Mouse (Mus musculus) limb, embryonic 12.5 days (tissue): ENCODE results near the gene Tpst2. TPM values are rescaled to one million over a fixed set of nuclear protein-coding genes. Genes with fewer than 3 reads are reported as not detected.

Source experiments
- ATAC-seq: fragments of 200-750 bp; cut with Nextera tagmentation; 2 replicates; pipeline ENCODE4 v1.8.0; 2017; ENCODE audit warnings: low read depth, moderate TSS enrichment; ENCODE audit not compliant: insufficient number of reproducible peaks, insufficient read depth, low FRiP score, low TSS enrichment
- H3K27ac ChIP-seq: fragments of 300-500 bp; sonication (generic); 2 replicates; pipeline ENCODE4 v1.5.1; 2016; ENCODE audit warnings: mild to moderate bottlenecking, moderate library complexity
- H3K27me3 ChIP-seq: fragments of 300-500 bp; sonication (generic); 2 replicates; pipeline ENCODE4 v1.6.1; 2016; ENCODE audit warnings: mild to moderate bottlenecking, moderate library complexity
- H3K36me3 ChIP-seq: fragments of 300-500 bp; sonication (generic); 2 replicates; pipeline ENCODE4 v1.6.1; 2016; ENCODE audit warnings: mild to moderate bottlenecking, moderate library complexity
- H3K4me1 ChIP-seq: fragments of 300-500 bp; sonication (generic); replicated peaks from 2 replicates; pipeline ENCODE4 v1.6.1; 2016
- H3K4me2 ChIP-seq: fragments of 300-500 bp; sonication (generic); 2 replicates; pipeline ENCODE4 v1.6.1; 2016; ENCODE audit warnings: mild to moderate bottlenecking, moderate library complexity
- H3K4me3 ChIP-seq: fragments of 300-500 bp; sonication (generic); replicated peaks from 2 replicates; pipeline ENCODE4 v1.5.1; 2016; ENCODE audit warnings: mild to moderate bottlenecking
- H3K9ac ChIP-seq: fragments of 300-500 bp; sonication (generic); replicated peaks from 2 replicates; pipeline ENCODE4 v1.6.1; 2016; ENCODE audit warnings: mild to moderate bottlenecking, moderate library complexity
- H3K9me3 ChIP-seq: fragments of 300-500 bp; sonication (generic); 2 replicates; pipeline ENCODE4 v1.6.1; 2016; ENCODE audit warnings: mild to moderate bottlenecking, moderate library complexity
- WGBS: fragments of 180-500 bp; shearing (Covaris S2); methylation state at CpG from one replicate; pipeline ENCODE4 v1.1.7; 2016; 5-methylcytosine and 5-hydroxymethylcytosine counted together
- polyA plus RNA-seq: library from polyadenylated mRNA; unstranded; fragments of >200 nt; fragmentation: Nextera tagmentation; extraction: Ambion mirVana; gene quantifications from 2 replicates; pipeline ENCODE4 v1.2.1, GENCODE M21; 2016

Gene Tpst2
- polyA plus RNA-seq, 1 experiment from 2014 or later: 35.9 TPM

DNA sequence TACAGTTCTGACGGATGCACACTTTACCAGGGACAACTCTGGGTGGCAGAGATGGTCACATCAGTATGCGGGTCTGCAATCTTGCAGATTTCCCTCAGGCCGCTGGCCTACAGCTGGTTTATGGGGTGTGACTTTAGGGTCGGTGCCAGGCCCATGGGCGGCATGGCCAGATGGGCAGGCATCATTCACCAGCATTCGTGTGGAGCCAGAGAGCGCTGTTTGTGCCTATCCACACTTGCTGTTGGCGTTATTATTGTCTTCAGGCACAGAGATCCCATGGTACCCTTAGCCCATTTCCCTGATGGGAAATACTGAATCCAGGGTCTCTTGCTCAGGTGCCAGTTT is 14.0 kb downstream of the Tpst2 start:
- no peak overlapping the region for H3K4me2 ChIP-seq
- H3K9ac ChIP-seq: no peak overlapping the region
- peaks cover 10% of the 10 kb centered on the region for H3K4me1 ChIP-seq
- WGBS: 89% methylated on average over 8 of the region's 8 CpGs
- no peak for ATAC-seq
- no peak overlapping the region for H3K27ac ChIP-seq
- no peaks in the 10 kb centered on the region for H3K9me3 ChIP-seq
- H3K27me3 ChIP-seq: no peaks in the 10 kb centered on the region
- H3K36me3 ChIP-seq: no peaks in the 10 kb centered on the region
- no peak overlapping the region for H3K4me3 ChIP-seq

DNA sequence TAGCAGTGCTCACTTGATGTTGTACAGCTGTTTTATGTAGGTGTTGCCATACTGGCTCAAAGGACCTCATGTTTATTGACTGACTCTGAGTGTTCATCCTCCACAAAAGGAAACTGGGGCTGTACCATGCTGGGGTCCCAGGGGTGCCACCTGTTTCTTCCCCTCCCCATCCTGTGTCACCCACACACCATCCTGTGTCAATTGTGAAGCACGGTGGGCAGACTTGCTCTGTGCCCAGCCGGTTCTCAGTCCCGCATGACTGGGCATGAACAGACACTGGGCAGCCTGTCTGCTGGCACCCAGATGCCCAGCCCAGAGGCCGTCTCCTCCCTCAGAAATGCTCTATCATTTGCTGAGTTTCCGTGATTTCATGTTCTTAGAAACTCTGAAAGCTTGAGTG is 15.4 kb downstream of the Tpst2 start:
- no peak for ATAC-seq
- Histone ChIP-seq H3K36me3 (no peaks in the 10 kb centered on the region), H3K27me3 (no peaks in the 10 kb centered on the region), H3K4me3 (no peak overlapping the region), H3K4me2 (no peak overlapping the region), H3K9me3 (no peaks in the 10 kb centered on the region), H3K9ac (no peak overlapping the region), H3K27ac (no peak overlapping the region), H3K4me1 (peaks cover 10% of the 10 kb centered on the region)
- 87% methylated on average over 5 of the region's 5 CpGs for WGBS

DNA sequence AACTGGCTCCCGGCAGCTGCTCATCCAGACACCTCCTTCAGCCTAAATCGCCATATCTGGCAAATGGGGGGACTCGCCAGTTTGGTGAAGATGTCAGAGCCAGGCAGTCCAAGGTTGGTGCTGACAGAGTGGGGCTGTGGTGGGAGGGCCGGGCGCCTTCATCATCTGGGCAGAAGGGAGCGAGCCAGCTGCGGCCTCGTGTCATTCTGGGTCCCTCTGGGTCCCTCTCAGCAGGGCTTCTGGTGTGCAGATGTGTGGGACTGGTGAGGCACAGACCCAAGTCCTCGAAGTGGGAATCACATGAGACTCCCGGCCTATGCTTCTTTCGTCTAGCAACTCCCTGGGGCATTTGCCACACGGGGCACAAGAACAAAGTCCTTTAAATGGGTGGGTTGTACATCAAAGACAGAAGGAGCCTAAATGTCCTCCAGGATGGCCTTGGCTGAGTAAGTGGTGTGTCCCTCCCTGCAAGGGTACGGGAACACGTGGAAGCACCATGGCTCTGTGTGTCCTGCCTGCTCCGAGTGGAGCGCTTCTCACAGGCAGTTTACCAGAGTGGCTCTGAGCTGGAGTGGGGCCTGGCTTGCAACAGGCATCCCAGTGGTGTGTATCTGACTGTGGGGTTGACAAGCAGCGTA is 16.0 kb downstream of the Tpst2 start:
- ATAC-seq: no peak
- 76% methylated on average over 17 of the region's 17 CpGs for WGBS

DNA sequence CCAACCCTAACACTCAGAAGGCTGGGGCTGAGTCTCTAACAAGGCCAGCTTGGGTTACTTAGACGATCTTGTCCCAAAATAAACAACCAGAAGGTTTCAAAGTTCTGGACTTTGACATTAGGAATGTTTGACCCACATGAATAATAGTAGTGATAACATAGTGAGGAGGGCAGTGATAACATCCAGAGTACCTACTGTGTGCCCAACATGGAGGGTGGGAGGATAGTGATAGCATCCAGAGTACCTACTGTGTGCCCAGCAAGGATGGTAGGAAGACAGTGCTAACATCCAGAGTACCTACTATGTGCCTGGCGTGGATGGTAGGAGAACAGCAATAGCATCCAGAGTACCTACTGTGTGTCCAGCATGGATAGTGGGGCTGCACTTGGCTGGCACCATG is 17.3 kb downstream of the Tpst2 start:
- H3K36me3 ChIP-seq: no peaks in the 10 kb centered on the region
- H3K9ac ChIP-seq: no peak overlapping the region
- no peak overlapping the region for H3K27ac ChIP-seq
- WGBS: 81% methylated on average over 2 of the region's 2 CpGs
- H3K4me1 ChIP-seq: peaks cover 10% of the 10 kb centered on the region
- H3K4me2 ChIP-seq: no peak overlapping the region
- H3K9me3 ChIP-seq: no peaks in the 10 kb centered on the region
- ATAC-seq: no peak
- H3K27me3 ChIP-seq: no peaks in the 10 kb centered on the region
- H3K4me3 ChIP-seq: no peak overlapping the region

More for the DNA sequence above, 16.0 kb downstream of the Tpst2 start:
- Histone ChIP-seq H3K9me3 (no peaks in the 10 kb centered on the region), H3K4me3 (no peak overlapping the region), H3K27ac (no peak overlapping the region), H3K36me3 (no peaks in the 10 kb centered on the region), H3K4me2 (no peak overlapping the region), H3K27me3 (no peaks in the 10 kb centered on the region), H3K9ac (no peak overlapping the region), H3K4me1 (peaks cover 10% of the 10 kb centered on the region)

DNA sequence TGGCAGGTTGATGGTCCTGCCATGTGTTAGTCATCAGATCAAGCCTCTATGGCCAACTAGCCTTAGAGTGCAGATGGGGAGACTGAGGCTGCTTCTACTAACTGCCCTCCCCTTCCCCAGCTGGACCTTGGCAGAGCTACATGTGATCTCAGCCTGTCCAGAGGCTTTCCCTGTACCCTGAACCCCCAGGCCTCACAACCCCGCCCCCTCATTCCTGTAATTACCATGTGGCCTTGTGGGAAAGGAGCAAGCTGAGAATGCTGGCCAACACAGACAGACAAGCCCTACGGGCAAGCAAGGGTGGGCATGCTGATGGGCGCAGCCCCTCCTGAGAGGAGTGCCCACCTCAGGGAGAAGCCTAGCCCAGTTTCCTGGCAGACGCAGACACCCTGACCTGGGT is 18.2 kb downstream of the Tpst2 start:
- no peak overlapping the region for H3K4me2 ChIP-seq
- no peak overlapping the region for H3K9ac ChIP-seq
- H3K9me3 ChIP-seq: no peaks in the 10 kb centered on the region
- H3K4me1 ChIP-seq: peaks cover 10% of the 10 kb centered on the region
- no peak overlapping the region for H3K27ac ChIP-seq
- H3K4me3 ChIP-seq: no peak overlapping the region
- ATAC-seq: no peak
- H3K27me3 ChIP-seq: no peaks in the 10 kb centered on the region
- no peaks in the 10 kb centered on the region for H3K36me3 ChIP-seq
- whole genome bisulfite sequencing: 75% methylated on average over 4 of the region's 4 CpGs

DNA sequence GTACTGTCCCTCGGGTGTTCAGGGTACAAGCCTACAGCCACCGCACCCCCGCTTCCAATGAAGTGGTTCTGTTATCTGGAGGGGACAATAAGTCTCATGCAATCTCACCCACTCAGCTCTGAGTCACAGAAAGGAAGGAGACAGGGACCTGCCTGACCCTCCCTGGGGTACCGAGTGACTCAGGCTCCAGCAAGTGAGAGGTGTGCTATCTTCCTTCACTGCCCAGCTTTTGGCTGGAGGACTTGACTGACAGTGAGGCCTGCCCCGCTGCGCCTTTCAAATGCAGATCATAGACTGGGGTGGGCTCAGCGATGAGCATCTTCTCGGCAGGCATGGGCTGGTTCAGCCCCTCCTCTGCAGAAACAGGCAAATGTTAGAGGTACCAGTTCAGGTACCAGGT is 18.7 kb downstream of the Tpst2 start:
- Histone ChIP-seq H3K27ac (no peak overlapping the region), H3K4me1 (peaks cover 10% of the 10 kb centered on the region)
- ATAC-seq: no peak

DNA sequence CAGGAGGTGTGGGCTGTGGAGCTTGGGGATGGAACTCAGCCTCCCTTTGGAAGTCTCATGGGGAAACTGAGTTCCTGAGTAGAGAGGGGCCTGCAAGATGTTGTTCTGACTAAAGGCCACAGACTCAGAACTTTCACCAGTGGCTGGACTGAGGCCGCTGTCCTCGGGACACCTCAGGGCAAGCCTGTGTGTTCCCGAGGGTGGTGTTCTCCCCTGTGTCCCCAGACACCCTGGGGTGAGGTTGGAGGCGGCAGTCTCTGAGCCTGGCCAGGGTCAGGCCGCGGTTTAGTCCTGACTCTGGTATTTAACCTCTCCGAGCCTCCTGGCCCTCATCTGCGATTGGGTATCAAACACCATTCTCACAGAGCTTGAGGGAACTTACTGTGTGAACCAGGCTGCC is 19.1 kb downstream of the Tpst2 start:
- no peak overlapping the region for H3K27ac ChIP-seq
- no peak overlapping the region for H3K4me3 ChIP-seq
- ATAC-seq: no peak
- no peak overlapping the region for H3K4me2 ChIP-seq
- no peak overlapping the region for H3K9ac ChIP-seq
- 66% methylated on average over 8 of the region's 8 CpGs for WGBS
- H3K36me3 ChIP-seq: no peaks in the 10 kb centered on the region
- H3K9me3 ChIP-seq: no peaks in the 10 kb centered on the region
- no peaks in the 10 kb centered on the region for H3K27me3 ChIP-seq
- peaks cover 10% of the 10 kb centered on the region for H3K4me1 ChIP-seq

More for the DNA sequence above, 18.7 kb downstream of the Tpst2 start:
- 49% methylated on average over 8 of the region's 8 CpGs for WGBS
- no peaks in the 10 kb centered on the region for H3K9me3 ChIP-seq
- no peak overlapping the region for H3K9ac ChIP-seq
- H3K27me3 ChIP-seq: no peaks in the 10 kb centered on the region
- H3K4me3 ChIP-seq: no peak overlapping the region
- H3K4me2 ChIP-seq: no peak overlapping the region
- no peaks in the 10 kb centered on the region for H3K36me3 ChIP-seq

DNA sequence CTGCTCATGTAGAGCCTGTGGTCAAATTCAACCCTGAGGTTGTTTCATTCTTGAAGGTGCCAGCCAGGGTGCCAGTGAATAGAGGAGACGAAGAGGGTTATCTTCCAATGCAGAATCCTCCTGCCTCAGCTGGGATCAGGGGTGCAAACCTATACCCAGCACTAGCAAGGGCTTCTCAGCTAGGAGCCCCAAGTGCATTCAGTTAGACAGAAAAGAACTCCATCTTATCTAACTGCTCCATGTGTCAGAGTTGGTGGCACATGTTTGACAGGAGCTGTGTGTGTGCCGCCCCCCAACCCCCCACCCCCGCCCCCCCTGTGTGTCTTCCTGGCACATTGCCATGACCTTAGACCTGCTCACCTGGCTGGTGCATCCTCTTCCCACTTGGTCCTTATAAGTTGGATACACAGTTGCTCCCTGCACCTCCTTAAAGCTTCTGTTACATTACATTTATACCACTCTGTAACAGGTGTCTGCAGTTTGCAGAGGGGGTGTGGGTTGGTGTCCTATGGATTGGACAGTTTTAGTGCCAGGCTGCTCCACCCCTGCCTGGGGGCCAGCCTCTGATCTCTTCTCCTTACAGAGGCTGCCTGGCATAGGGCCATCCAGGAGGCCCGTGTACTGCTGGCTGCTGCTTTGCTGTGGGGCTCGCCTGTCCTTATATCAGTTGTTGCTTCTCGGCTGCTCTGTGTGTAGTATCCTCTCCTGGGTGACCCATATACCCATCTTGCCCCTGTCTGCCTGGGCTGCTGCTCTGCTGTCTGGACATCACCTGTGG is 20.1 kb downstream of the Tpst2 start:
- H3K4me2 ChIP-seq: no peak overlapping the region
- no peaks in the 10 kb centered on the region for H3K9me3 ChIP-seq
- no peak overlapping the region for H3K4me3 ChIP-seq
- H3K27me3 ChIP-seq: no peaks in the 10 kb centered on the region
- no peak overlapping the region for H3K9ac ChIP-seq
- no peaks in the 10 kb centered on the region for H3K36me3 ChIP-seq
- no peak overlapping the region for H3K27ac ChIP-seq
- WGBS: 78% methylated on average over 6 of the region's 6 CpGs
- peaks cover 10% of the 10 kb centered on the region for H3K4me1 ChIP-seq
- no peak for ATAC-seq

DNA sequence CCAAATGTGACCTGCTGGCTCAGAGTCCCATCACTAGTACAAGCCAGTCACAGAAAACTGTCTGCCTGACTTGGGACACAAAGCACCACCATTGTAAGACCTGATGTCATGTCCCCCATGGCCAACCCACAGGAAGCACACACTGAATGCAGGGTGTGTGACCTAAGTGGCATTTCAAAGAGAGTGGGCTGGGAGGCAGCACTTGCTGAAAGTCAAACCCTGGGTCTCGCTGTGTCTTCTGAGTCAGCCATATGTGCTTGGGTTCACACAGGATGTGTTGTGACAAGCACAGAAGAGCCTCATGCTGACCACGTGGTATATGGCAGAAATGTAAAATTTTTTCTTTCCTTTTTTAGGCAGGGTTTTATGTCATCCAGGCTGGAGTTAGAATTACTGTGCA is 20.8 kb downstream of the Tpst2 start:
- ATAC-seq: no peak
- H3K4me2 ChIP-seq: no peak overlapping the region
- H3K4me1 ChIP-seq: peaks cover 10% of the 10 kb centered on the region
- H3K27me3 ChIP-seq: no peaks in the 10 kb centered on the region
- H3K36me3 ChIP-seq: no peaks in the 10 kb centered on the region
- H3K4me3 ChIP-seq: no peak overlapping the region
- H3K9me3 ChIP-seq: no peaks in the 10 kb centered on the region
- 80% methylated on average over 2 of the region's 2 CpGs for WGBS
- H3K27ac ChIP-seq: no peak overlapping the region
- H3K9ac ChIP-seq: no peak overlapping the region

DNA sequence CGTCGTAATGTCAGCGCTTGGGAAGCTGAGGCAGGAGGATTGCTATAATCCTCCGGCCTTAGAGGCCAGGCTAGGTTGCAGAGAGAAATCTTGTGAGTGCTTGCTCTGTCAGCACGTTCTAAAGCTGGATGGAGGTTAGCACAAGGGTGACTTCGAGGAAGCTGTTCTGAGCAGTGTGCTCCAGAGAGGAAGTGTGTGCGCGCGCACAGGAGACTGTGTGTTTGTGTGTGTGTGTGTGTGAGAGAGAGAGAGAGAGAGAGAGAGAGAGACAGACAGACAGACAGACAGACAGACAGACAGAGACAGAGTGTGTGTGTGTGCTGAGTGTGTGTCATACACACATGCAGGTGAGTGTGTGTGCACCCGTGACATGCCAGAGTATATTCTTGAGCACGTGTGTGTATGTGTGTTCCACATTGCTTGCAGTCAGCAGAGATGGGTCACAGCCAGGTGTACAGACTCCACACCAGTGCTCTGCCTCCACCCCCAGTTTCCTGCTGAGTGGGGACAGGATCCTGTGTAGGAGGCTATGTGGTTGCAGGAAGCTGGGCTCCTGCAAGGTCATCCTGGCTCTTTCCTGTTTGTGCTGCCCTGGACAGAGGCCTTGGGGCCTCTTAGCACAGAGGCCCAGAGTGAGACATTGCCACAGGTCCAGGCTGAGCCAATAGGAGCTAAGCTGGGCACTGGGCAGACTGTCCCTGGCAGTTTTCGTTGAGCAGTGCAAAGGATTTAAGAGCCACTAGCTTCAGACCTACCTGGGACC is 21.9 kb downstream of the Tpst2 start:
- Histone ChIP-seq H3K36me3 (no peaks in the 10 kb centered on the region), H3K4me2 (no peak overlapping the region), H3K4me1 (peaks cover 10% of the 10 kb centered on the region), H3K27ac (0 out of 2 replicates have a peak overlapping the region, but pooled peaks have one; percentile 17), H3K27me3 (no peaks in the 10 kb centered on the region), H3K4me3 (no peak overlapping the region), H3K9ac (no peak overlapping the region), H3K9me3 (no peaks in the 10 kb centered on the region)
- 0 out of 2 replicates have a peak, but pooled peaks have one; percentile 57 for ATAC-seq
- 87% methylated on average over 12 of the region's 12 CpGs for WGBS

DNA sequence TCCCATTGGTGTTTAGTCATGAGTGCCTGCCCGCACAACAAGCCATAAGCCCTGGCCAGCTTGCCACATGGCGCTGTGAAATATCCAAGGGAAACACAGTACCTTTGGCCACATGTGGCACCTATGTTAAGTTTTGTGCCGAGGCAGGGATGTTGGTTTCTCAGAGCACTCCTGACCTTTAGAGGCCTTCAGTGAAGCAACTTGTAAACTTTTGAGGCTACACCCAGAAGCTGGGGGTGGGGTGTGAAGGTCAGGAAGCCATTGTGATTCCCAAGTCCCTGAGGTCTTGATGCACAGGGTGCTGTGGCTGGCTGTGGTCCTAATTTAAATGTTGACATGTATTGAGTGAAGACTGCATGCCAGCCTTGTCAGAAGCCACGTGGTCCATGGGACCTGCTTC is 22.9 kb downstream of the Tpst2 start:
- WGBS: 81% methylated on average over 4 of the region's 4 CpGs
- Histone ChIP-seq H3K27me3 (no peaks in the 10 kb centered on the region), H3K36me3 (0 out of 2 replicates have a peak, but pooled peaks cover 4% of the 10 kb centered on the region), H3K27ac (0 out of 2 replicates have a peak overlapping the region, but pooled peaks have one; percentile 17), H3K9ac (no peak overlapping the region), H3K4me2 (no peak overlapping the region), H3K4me1 (peaks cover 10% of the 10 kb centered on the region), H3K9me3 (no peaks in the 10 kb centered on the region), H3K4me3 (no peak overlapping the region)
- ATAC-seq: no peak
